Mouse (Mus musculus) limb, embryonic 14.5 days (tissue): ENCODE measurements around the gene Fgfr2. TPM values are rescaled to one million over a fixed set of nuclear protein-coding genes. Genes with fewer than 3 reads are reported as not detected.

Experiments
- ATAC-seq: fragments of 200-750 bp; cut with Nextera tagmentation; 2 replicates; pipeline ENCODE4 v1.8.0; 2017; ENCODE audit warnings: low read depth, moderate number of reproducible peaks, moderate TSS enrichment; ENCODE audit not compliant: low FRiP score
- DNase-seq: peaks from one replicate; pipeline ENCODE4 v3.0.0-alpha.2; 2015; ENCODE audit warnings: low spot score
- H3K27ac ChIP-seq: fragments of 300-500 bp; sonication (generic); replicated peaks from 2 replicates; pipeline ENCODE4 v1.5.1; 2014; ENCODE audit warnings: low read depth, mild to moderate bottlenecking, low read length, moderate library complexity, mixed read lengths
- H3K27me3 ChIP-seq: fragments of 300-500 bp; sonication (generic); 2 replicates; pipeline ENCODE4 v1.6.1; 2014; ENCODE audit warnings: low read length, mixed read lengths; ENCODE audit not compliant: control insufficient read depth, insufficient read depth
- H3K36me3 ChIP-seq: fragments of 300-500 bp; sonication (generic); 2 replicates; pipeline ENCODE4 v1.6.1; 2014; ENCODE audit warnings: mild to moderate bottlenecking, low read length, moderate library complexity, mixed read lengths; ENCODE audit not compliant: control insufficient read depth, insufficient read depth
- H3K4me1 ChIP-seq: fragments of 300-500 bp; sonication (generic); 2 replicates; pipeline ENCODE4 v1.6.1; 2014; ENCODE audit warnings: antibody characterized with exemption, low read length, mixed read lengths; ENCODE audit not compliant: control insufficient read depth, insufficient read depth
- H3K4me2 ChIP-seq: fragments of 300-500 bp; sonication (generic); replicated peaks from 2 replicates; pipeline ENCODE4 v1.6.1; 2014; ENCODE audit warnings: low read depth, mild to moderate bottlenecking, low read length, moderate library complexity; ENCODE audit not compliant: severe bottlenecking
- H3K4me3 ChIP-seq: fragments of 300-500 bp; sonication (generic); replicated peaks from 2 replicates; pipeline ENCODE4 v1.5.1; 2014; ENCODE audit warnings: low read length
- H3K9ac ChIP-seq: fragments of 300-500 bp; sonication (generic); 2 replicates; pipeline ENCODE4 v1.6.1; 2014; ENCODE audit warnings: mild to moderate bottlenecking, low read depth, low read length, moderate library complexity; ENCODE audit not compliant: severe bottlenecking
- H3K9me3 ChIP-seq: fragments of 300-500 bp; sonication (generic); 2 replicates; pipeline ENCODE4 v1.6.1; 2016; ENCODE audit warnings: low read length; ENCODE audit not compliant: control insufficient read depth
- POLR2A ChIP-seq: fragments of 200-500 bp; IDR thresholded peaks from 2 replicates; pipeline ENCODE4 v1.8.0; 2012; ENCODE audit warnings: inconsistent platforms, mild to moderate bottlenecking, moderate library complexity, borderline replicate concordance; ENCODE audit not compliant: insufficient read depth, insufficient read length; ENCODE audit errors: extremely low read depth
- WGBS: fragments of 180-500 bp; shearing (Covaris S2); extraction: QIAGEN DNeasy Blood & Tissue Kit; methylation state at CpG from one replicate; pipeline ENCODE4 v1.1.7; 2014; 5-methylcytosine and 5-hydroxymethylcytosine counted together
- polyA plus RNA-seq, 2 experiments: library from polyadenylated mRNA; depleted of rRNA in 1 of 2; stranded (reverse) in 1 of 2; unstranded in 1 of 2; fragments of >200 nt; fragmentation: Nextera tagmentation in 1 of 2; extraction: Ambion mirVana in 1 of 2; gene quantifications; 2 replicates each; pipeline versions ENCODE4 v1.2.1 to v1.2.3; 2012 to 2014

Fgfr2 gene
- polyA plus RNA-seq, 2 experiments = 131 to 133 TPM

DNA sequence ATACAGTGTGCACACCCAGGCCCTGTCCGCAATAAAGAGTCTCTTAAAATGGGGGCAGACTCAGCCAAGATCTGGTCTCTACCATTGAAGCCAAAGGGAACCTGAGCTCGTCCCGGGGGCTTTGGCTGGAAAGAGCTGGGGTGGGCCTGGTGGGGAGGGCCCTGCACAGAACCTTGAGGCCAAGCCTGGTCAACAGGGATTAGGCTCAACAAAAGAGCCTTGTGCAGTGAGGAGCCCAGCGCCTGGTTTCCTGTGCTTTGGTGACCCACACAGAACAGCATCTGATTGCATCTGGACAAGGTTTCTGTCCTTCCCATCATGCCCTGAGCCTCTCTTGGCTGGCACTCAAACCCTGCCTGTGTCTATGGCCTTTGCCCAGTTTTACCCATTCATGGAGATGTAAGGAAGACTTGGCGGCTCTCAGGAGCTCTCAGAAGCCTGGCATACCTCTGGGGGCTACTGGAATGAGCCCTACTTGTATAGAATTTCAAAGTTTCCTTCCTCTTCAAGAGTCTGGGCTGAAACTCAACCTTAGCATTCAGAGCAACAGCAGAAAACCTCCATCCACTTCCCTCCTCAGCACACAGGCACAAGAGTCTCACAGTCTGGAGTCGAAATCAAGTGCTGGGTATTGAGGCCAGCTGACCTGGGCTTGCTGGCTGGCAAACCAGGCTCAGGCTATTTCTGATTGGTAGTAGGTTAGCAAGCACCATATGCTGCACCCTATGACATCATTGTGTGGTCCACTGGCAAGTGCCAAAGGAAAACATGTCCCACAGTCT lies 911.0 kb downstream of the Fgfr2 start:
- Histone ChIP-seq H3K27ac (peak overlapping the region; percentile 9; the same call in 1 of the 2 replicates), H3K27me3 (no peaks in the 10 kb centered on the region), H3K4me1 (peaks cover 16% of the 10 kb centered on the region), H3K36me3 (no peaks in the 10 kb centered on the region), H3K9ac (no peak overlapping the region), H3K4me3 (no peak overlapping the region), H3K4me2 (no peak overlapping the region), H3K9me3 (no peaks in the 10 kb centered on the region)
- DNase-seq = no peak
- no peak for TF ChIP-seq POLR2A
- 55% methylated on average over 6 of the region's 6 CpGs for WGBS
- ATAC-seq = peak; percentile 27; the same call in 1 of the 2 replicates

DNA sequence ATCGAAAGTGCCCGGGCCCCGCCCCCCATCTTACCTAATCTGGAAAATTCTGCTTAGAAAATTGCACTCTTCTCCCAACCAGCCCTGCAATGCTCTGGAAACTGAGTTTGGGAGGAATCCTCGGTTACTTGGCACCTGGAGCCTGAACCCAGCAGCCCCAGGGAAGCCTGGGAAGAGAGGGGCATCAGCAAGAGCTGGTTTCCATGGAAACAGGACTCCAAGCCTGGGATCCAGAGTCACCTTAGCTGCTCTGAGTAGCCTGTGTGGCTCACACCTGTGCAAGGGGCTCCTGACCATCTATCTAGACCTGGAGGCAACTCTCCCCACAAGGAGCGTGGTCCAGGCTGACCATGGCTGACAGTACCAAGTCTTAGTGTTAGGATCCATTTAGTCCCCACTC lies 912.5 kb downstream of the Fgfr2 start:
- Histone ChIP-seq H3K4me1 (peaks cover 14% of the 10 kb centered on the region), H3K4me3 (no peak overlapping the region), H3K27me3 (no peaks in the 10 kb centered on the region), H3K27ac (no peak overlapping the region), H3K36me3 (no peaks in the 10 kb centered on the region), H3K4me2 (no peak overlapping the region), H3K9ac (no peak overlapping the region), H3K9me3 (no peaks in the 10 kb centered on the region)
- 79% methylated on average over 5 of the region's 5 CpGs for WGBS
- DNase-seq (no peak), ATAC-seq (no peak)
- TF ChIP-seq POLR2A = no peak

DNA sequence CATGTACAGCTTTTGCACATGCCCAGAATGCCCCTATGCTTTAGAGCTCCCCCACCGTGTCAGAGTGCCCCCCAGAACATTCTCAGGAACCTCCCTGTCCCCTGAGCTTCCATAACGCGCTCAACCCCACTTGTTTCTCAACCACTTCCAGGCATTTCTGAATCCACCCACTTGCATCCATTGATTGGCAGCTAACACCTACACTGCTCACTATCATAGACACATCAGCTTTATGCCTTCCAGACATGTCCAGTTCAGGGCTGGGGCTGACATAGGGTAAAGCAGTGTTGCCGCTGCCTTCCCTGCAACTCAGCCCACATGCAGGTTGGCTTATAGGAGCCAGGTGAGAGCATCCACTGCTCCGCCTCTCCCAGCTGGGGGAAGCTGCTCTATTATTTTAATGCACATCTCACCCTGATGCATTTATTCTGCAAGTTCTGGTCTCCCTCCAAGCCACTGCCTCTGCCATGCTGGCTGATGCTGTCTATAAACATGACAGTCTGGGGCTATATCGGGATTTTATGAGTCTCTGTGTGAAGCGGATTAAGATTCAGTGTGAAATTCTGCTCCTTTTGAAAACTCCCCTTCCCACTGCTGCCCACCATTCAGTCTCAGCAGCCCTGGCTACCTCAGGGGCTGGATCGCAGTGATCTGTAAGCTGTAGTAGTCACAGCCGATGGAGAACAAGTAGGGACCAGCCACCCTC lies 914.1 kb downstream of the Fgfr2 start:
- Histone ChIP-seq H3K27ac (no peak overlapping the region), H3K4me2 (no peak overlapping the region), H3K9ac (no peak overlapping the region), H3K9me3 (no peaks in the 10 kb centered on the region), H3K4me3 (no peak overlapping the region), H3K4me1 (peaks cover 22% of the 10 kb centered on the region), H3K36me3 (no peaks in the 10 kb centered on the region), H3K27me3 (no peaks in the 10 kb centered on the region)
- 59% methylated on average over 9 of the region's 9 CpGs for WGBS
- DNase-seq (no peak), ATAC-seq (no peak)
- TF ChIP-seq POLR2A = no peak

DNA sequence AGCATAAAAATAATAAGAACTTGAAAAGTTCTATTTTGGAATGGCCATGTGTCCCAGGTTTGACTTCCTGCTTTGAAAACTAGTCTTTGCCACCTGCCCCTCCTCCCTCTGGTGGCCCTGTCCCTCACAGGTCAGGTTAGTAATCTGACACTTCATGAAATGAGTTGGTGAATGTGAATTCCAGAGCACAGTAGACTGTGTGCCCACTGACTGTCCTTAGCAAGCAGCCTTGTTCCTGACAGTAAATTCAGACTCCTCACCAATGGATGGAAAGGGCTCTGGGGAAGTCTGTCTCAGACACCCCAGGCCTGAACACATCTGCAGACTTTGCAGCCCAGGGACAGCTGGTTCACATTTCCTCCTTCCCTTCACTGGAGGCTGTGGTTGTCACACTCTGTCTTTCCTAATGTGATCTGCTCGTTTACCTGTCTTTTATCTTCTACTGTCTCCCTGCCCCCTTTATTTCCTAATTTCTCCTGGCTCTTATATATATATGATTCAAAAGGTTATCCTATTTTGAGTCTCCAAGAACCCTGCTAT lies 919.0 kb downstream of the Fgfr2 start:
- Histone ChIP-seq H3K27ac (no peak overlapping the region), H3K9ac (no peak overlapping the region), H3K4me2 (no peak overlapping the region), H3K4me3 (no peak overlapping the region), H3K9me3 (no peaks in the 10 kb centered on the region), H3K4me1 (peaks cover 20% of the 10 kb centered on the region), H3K36me3 (no peaks in the 10 kb centered on the region), H3K27me3 (no peaks in the 10 kb centered on the region)
- no peak for TF ChIP-seq POLR2A
- DNase-seq (no peak), ATAC-seq (peak; percentile 44)
- WGBS = 0% methylated on average over 1 of the region's 1 CpGs

DNA sequence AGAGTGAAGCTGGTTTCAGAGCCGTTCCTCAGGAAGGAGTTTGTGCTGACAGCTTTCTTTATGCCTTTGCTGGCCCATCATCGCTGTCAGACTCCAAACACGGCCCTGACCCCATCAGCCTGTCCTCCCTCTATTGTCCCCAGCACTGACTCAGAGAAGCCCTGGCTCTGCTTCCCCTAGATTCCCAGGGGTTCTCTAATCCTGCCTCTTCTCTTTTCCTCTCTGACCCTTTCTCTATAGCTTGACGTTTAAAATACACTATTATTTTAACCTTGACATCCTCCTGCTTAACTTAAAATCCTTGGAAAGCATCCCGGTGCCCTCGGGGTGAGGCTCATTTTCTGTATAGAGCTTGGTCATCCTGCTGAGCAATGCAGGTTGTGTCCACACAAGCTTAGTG lies 923.5 kb downstream of the Fgfr2 start:
- Histone ChIP-seq H3K4me1 (peaks cover 27% of the 10 kb centered on the region), H3K27ac (no peak overlapping the region), H3K27me3 (no peaks in the 10 kb centered on the region), H3K9ac (no peak overlapping the region), H3K4me2 (no peak overlapping the region), H3K4me3 (no peak overlapping the region), H3K36me3 (no peaks in the 10 kb centered on the region), H3K9me3 (no peaks in the 10 kb centered on the region)
- WGBS = 52% methylated on average over 6 of the region's 6 CpGs
- ATAC-seq = no peak
- DNase-seq = no peak
- TF ChIP-seq POLR2A = no peak
